Mouse (Mus musculus) T-helper 1 cell (primary cell): ENCODE data around the gene Clint1.

Source experiments
- in situ Hi-C: fragments of 300-600 bp; cut with MboI, MseI; formaldehyde crosslinking; loops from one replicate; pipeline ENCODE4 v1.15.1; 2025; ENCODE audit warnings: high pct_unique_total_duplicates

The Clint1 gene

DNA sequence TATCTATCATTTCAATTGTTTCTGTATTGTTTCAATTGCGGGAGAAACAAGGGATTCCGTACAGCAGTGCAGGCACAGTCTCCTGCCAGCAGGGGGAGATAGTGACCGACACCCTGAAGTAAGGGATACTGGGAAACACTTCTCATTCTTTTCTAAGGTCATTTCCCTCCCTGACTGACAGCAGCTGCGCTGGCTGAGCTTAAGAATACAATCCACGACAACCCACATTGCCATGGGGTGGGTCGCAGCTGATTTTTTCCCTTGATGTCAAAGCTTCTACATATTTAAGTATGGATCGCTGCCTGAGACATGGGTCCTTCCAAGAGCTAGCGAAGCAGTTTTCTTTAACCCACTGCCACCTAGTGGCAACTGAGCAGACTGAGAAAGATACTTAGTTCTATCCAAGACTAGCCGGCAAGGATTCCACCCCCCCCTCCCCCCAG is 74.8 kb downstream of the Clint1 start:
- in situ Hi-C loops: no loop called here

DNA sequence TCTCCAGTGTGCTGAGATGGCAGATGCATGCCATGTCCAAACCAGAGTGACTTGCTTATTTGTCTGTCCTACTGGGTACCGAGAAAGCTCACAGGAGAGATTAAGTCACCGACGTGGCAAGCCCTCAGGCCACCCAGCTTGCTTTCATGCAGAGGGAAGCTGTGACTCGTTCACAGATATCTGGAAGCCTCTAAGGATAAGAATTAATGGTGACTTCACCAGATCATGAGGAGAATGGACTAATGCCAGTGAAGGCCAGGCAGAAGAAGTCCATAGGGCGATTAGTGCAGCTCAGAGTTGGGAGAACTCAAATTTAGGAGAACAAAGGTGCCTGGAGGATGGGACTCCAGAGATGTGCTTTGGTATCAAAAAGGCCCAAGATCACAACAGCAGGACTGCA is 75.6 kb downstream of the Clint1 start:
- in situ Hi-C loops: no loop called here

DNA sequence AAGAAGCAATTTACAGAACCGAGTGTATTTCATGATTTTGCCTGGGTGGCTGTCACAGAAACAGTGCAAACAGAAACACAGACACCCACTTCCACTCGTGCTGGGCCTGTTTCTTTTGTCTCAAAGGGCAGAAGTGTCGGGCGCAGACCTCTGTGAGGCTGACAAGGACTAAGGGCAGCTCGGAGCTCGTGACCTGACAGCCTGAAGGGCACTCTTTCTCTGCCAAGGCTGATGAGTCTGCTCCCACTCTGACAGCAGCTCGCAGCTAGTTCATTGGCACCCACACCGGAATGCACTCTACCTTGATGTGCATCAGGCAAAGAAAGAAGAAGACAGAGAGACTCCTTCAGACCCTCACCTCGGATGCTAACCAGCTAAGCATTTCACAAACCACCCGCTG is 77.7 kb downstream of the Clint1 start:
- in situ Hi-C loops: no loop called here

DNA sequence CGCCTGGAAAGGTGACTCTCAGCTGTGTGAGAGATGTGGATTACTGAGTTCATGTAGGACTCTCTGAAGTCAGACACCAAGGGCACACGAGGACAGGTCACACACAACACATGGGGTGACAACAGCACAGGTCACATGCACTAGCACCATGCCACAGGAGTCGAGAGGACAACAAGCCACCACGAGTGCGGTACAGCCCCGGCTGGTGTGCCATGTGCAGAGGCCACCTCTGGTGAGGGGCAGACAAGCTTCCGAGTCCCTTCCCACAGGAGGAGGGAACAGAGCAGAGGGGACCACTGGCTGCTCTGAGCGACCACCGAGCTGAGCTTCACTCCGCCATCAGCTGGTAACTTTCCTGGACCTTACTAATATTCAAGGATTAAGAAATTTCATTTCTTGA is 80.9 kb downstream of the Clint1 start:
- in situ Hi-C loops: no loop called here

DNA sequence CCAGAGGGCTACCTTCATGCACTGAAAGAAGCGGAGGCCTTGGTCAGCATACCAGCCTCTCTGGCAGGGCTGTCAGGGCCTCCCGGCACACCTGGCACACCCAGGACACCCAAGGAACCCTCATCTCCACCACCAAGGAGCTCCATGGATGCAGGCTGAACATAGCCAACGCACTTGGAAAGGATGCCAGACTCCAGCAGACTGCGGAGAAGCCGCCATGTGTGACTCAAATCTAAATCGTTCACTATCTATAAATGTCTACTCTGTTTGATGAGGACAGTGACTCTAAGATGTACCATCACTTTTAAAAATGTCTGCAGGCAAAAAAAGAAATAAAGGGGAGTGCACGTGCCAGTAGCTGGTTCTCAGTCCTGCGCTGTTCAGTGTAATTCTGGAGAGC is 85.6 kb downstream of the Clint1 start:
- in situ Hi-C loops: no loop called here

DNA sequence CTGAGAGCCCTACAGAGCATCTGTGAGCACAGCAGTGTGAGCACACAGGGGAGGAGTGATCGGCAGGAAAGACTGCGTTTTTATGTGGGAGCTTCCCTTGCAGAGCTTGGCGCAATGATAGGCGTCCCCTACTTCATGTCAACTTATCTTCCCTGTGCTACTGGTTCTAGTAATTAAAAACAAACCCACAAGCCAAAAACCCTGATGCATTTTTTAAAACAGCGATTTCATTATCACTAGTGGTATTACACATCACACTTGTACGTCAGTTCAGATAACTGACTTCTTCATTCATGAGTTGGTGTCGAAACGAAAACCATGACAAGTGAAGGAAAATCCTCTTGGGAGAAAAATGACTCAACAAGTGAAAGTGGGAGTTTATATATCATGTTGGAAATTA is 87.1 kb downstream of the Clint1 start:
- in situ Hi-C loops: no loop called here

DNA sequence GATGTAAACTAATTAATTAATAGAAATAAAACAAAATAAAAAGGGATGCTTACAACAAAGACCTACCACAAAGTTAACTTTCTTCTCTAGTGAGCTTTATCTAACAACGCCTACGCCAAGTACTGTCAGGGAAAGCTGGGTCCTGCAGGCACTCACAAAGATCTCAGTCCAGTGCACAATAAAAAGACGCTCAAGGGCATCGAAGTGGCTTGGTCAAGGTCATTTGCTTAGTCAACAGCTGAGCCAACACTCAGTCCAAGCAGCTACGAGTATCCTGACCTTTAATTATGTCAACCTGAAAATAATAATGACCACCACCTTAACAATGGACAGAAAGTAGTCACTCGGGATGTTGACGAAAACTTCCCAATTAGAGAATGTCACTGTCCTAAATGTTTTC is 90.4 kb downstream of the Clint1 start:
- in situ Hi-C loops: no loop called here

DNA sequence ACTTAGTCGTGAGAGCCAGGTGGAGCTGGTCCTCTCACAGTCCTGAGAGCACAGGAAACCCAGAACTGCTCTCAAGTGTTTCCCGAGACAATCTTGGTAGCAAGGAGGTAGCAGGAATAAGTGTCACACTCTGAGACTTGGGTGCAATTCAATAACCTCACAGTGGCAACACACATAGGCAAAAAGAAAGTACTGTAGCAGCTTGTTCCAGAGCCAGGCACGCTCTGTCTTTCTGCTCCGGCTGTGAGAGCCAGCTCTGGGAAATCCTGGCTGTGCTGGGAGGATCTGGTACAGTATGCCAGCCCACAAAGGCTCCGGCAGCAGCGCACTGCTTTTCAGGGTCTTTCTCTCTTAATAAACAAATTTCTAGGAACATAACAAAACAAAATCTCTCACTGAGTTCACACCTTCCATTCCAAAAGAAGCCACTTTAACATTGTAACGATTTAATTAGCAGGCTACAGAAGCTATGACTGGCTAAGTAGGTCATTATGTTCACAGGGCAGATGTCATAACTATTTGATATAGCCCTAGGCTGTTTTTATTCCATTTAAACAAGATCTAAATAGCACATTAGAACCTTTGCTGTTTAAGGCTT is 91.4 kb downstream of the Clint1 start:
- in situ Hi-C loops: no loop called here

DNA sequence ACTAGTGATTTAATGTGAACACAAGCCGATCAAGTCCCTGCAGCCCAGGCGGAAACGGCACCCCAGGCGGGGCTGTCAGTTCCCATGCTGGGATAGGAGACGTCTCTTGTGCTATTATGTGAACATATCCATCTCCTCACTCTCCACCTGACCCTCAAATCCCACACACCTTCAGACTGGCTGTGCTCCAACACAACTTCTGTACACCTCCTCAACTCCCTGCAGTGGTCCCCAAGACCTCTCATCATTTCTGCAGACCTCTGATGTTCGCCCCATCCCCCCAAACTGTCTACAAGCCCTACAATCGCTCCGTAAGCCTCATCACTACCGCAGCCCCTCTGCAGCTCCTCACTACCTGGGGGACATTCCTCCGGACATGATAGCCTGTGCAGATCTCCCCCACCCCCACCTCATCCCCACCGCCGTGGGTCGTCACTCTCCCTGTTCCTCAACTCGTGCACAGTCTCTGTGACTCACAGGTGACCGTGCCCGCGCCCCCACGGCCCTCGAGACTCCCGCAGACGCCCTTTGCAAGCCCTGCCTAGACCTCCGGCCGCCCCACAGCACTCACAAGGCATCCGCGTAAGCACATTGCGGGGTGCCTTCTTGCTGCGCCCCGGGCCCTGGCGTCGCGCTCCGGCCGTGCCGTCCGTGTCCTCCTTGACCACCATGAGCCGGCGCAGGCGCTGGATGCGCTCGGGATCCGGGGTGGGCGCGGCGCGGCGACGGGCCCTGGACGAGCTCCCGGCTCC is 92.2 kb downstream of the Clint1 start:
- in situ Hi-C loops: no loop called here

DNA sequence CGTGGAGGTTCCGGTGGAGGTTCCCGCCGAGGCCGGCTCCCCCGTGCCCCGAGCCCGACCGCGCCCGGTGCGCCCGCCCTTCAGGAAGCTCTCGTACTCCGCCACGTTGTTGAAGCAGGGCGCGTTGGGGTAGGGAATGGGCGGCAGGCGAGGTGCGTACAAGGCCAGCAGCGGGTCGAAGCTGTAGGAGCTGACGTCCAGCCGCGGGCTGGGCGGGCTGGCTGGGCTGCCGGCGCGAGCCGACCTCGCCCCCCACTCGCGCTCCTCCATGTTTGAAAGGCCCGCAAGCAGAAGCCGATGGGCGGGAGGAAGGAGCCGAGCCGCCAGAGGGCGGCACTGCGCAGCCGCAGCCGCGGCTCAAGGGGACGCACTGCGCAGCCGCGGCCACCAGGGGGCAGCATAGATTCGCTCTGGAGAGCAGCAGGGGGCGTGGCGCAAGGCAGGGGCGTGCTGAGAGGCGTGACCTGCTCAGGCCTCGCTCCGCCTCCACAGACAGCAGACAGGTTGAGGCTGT is 92.8 kb downstream of the Clint1 start, which contains the start of gene Lsm11:
TSS of gene Lsm11 (minus strand) at position 293 of the 514 bp plus-strand sequence.
- in situ Hi-C loops: no loop called here

DNA sequence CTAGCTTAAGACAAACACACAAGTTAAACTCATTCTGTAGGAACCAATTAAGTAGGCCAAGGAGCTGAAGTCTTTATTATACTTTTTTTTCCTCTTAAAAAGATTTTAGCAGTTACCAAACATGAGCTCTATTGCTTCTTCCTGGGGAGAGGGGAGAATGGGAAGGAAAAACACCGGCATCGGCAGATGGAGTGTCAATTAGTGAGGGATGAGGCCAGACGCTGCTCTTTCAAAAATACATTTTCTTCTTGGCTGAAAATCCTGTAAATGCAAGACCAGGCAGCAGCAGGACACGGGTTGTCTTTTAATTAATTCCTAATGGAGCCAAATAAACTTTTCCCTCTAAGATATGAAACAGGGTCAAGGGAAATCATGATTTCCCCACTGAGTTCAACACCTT is 94.9 kb downstream of the Clint1 start:
- in situ Hi-C loops: no loop called here

DNA sequence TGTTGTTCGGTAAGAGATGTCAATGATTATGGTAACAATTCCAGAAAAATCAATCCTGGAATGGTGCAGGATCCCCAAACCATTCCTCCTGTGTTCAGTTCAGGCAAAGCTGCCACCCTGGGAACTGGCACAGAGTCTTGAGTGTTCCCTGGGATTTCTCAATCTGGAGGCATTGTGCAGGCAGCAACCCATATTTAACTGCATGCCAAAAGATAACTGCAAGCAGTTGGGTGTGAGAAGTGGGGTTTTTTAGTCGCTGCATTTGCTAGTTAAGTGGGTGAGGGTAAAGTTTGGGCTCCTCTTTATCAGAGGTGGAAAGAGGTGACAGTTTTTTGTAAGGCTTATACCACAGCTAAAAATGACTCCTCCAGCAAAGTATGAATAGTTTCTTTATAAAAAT is 95.6 kb downstream of the Clint1 start:
- in situ Hi-C loops: no loop called here

DNA sequence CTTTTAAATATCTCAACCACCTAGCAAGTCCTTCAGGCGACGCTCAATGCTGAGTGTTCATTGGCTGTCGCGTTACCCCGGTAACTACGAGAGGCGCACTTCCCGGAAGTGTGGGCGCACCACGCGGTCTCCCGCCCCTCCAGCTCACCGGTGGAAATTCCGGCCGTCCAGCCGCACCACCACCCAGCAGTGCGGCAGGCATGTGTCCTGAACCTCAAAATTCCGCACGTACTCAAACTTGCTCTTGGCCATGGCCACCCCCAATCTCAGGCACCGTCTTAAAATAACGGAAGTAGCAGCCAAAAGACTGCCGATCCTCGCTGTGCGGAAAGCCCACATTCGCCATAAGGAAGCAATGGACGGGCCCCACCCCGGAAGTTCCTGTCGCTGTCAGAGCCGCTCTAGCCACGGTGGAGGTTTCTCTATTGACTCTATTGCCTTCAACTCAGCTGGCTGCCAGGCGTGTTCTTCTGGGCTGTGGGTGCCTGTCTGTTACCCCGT is 103.3 kb downstream of the Clint1 start, which contains the start of gene Thg1l:
TSS of gene Thg1l (minus strand) at position 368 of the 501 bp plus-strand sequence.
- in situ Hi-C loops: loop anchor here (25.0 kb wide), 1 partner anchor 482 kb away; the partner anchor contains the start of gene Med7

DNA sequence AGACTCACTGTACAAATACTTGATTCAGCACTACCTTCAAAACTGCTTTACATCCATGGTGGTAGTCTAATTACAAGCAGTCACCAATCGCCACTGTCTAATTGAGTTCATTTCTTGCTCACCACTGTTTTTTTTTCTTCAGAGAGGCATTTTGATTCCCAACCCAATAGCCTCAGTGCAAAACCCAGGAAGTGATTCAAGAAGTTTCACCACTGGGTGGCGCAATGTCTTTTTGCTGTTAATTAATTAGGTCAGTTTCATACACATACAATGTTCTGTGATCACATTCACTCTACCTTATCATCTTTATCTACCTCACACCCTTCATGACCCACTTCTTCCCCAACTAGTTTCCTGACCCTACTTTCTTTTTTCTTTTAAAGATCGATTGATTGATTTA is 107.7 kb downstream of the Clint1 start:
- in situ Hi-C loops: loop anchor here (25.0 kb wide), 1 partner anchor 478 kb away; the partner anchor contains the start of gene Med7

DNA sequence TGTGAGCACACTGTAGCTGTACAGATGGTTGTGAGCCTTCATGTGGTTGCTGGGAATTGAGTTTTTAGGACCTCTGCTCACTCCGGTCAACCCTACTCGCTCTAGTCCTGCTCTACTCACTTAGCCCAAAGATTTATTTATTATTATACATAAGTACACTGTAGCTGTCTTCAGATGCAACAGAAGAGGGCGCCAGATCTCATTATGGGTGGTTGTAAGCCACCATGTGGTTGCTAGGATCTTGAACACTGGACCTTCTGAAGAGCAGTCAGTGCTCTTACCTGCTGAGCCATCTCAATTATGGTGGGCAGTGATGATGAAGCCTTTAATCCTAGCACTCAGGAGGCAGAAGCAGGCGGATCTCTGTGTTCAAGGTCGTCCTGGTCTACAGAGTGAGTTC is 108.2 kb downstream of the Clint1 start:
- in situ Hi-C loops: loop anchor here (25.0 kb wide), 1 partner anchor 477 kb away; the partner anchor contains the start of gene Med7
